Mouse (Mus musculus): ENCODE data around the gene T2.
"Not testable (repeated sequence)": the region's sequence is repeated elsewhere in the genome, so short reads cannot be mapped to it uniquely, and the experiment has no call there.

The T2 gene

GRCm38 (mm10) chr17:8355692-8356091 lies at the start of gene T2:
Gene T2 (plus strand): TSS chr17:8355992.
- no peak for DNase-seq

- DNase-seq = peak; percentile 98
Observed at GRCm38 (mm10) chr17:8310838-8311614, 44.8 kb upstream of the T2 start, which contains the start of gene Sft2d1. Gene Sft2d1 (plus strand): TSS chr17:8311102.

- DNase-seq = peak; percentile 37
Observed at GRCm38 (mm10) chr17:8311751-8312150, 44.0 kb upstream of the T2 start.

- DNase-seq = no peak
Observed at GRCm38 (mm10) chr17:8313976-8314375, 41.8 kb upstream of the T2 start.

GRCm38 (mm10) chr17:8316251-8316650 lies 39.5 kb upstream of the T2 start:
- DNase-seq = peak; percentile 61

- not testable (repeated sequence) for DNase-seq
Observed at GRCm38 (mm10) chr17:8326877-8327276, 28.9 kb upstream of the T2 start.

- no peak for DNase-seq
Observed at GRCm38 (mm10) chr17:8328511-8329174, 27.1 kb upstream of the T2 start.

- no peak for DNase-seq
Observed at GRCm38 (mm10) chr17:8330602-8331001, 25.2 kb upstream of the T2 start.

- DNase-seq = not testable (repeated sequence)
Observed at GRCm38 (mm10) chr17:8337159-8337558, 18.6 kb upstream of the T2 start, which contains the start of gene Prr18. Gene Prr18 (plus strand): TSS chr17:8337459.

- peak; percentile 81 for DNase-seq
Observed at GRCm38 (mm10) chr17:8339666-8340374, 16.0 kb upstream of the T2 start.

GRCm38 (mm10) chr17:8340407-8341359 lies 15.1 kb upstream of the T2 start:
- peak; percentile 51 for DNase-seq

GRCm38 (mm10) chr17:8341360-8341963 lies 14.3 kb upstream of the T2 start:
- peak; percentile 13 for DNase-seq

- DNase-seq = no peak
Observed at GRCm38 (mm10) chr17:8342706-8343105, 13.1 kb upstream of the T2 start.

GRCm38 (mm10) chr17:8343416-8343815 lies 12.4 kb upstream of the T2 start:
- peak; percentile 12 for DNase-seq

- DNase-seq = no peak
Observed at GRCm38 (mm10) chr17:8347765-8348285, 8.0 kb upstream of the T2 start.

- DNase-seq = no peak
Observed at GRCm38 (mm10) chr17:8348941-8349340, 6.9 kb upstream of the T2 start.

GRCm38 (mm10) chr17:8351088-8351487 lies 4.7 kb upstream of the T2 start:
- no peak for DNase-seq

- DNase-seq = no peak
Observed at GRCm38 (mm10) chr17:8357498-8357897, 1.7 kb downstream of the T2 start.

- DNase-seq = no peak
Observed at GRCm38 (mm10) chr17:8360876-8361275, 5.1 kb downstream of the T2 start.

GRCm38 (mm10) chr17:8361281-8362103 lies 5.7 kb downstream of the T2 start:
- DNase-seq = peak; percentile 32
